Mouse (Mus musculus): ENCODE data around the gene En2.

En2 gene

DNA sequence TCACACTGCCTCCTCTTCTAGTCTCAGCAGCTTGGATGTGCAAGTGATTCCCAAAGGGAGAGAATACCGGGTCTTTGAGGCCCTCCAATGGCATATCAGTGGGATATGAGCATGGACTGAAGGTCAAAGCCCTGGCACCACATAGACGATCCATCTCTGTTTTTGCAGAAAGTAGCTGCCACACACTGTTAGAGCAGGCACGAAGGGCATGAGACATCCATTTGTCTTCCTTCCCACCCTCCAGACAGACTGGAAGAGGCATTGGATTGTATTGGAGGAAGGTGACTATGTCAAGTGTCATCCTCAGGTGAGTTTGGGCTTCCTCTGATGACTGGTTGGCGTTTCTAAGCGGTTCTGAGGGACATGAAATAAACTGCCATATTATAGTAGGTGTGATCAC, 12.8 kb downstream of the En2 start:
- DNase-seq (ENCODE audit: low read depth, low spot score): no peak

DNA sequence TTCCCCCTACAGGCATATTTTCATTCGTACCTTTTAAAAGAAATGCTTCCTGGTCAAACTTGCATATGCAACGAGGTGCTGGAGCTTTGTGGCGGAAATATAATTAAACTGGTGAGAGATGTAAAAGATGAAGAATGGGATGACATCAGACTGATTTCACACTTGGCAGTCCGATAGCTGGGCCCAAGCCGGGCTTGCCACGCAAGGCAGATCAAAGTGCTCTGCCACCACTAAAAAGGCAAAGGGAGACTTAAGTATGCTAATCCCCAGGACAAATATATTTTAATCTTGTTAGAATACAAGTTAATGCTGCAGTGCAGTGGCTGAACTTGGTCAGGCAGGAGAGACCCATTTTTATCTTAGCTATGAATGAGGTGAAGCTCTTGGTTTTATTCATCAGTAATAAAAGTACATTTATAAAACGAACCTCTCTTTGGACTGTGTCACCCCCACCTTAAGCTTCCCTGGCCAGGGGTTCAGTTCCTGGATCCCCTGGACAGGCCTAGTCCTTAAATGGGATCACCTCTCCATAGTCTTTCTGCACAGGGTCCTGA, 13.8 kb downstream of the En2 start:
- no peak for DNase-seq (ENCODE audit: low read depth, low spot score)

DNA sequence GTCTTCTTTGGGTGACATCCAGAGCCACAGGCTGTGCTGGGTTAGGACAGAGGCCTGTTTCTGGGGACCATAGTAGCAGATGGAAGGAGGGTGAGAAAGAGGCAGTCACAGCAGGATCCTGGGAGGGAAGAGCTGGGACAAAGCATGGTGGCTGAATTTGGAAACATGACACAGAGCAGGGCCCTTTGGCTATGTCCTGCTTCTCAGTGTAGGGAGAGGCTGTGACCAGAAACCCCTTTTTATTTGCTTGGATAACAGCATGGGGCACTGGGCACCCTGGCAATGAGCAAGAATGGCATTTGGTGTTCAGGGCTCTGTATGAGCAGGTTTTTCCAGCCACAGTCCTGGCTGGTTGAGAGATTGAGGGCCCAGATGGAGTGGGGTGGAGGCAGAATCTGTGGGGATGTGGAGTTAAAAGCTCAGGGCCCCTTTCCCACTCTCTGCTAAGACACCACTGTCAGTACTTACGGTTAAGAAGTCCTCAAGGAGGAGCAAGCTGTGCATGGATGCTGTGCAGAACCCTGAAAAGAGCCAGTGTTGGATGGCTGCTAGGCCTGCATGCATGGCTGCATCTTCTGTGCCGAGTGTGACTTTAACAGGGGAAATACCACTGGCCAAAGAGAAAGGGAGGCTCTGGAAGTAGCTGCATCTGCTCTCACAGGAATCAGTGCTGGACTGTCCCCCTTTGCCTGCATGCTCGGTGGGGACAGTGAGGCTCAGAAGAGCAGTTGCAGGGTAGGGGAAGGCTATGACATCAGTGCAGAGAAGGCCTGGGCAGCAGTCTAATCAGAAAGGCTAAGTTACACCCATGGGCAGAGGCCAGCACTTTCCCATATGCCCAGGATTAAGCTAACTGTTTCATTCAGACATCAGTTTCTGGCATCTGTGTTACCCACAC, 26.0 kb downstream of the En2 start:
- DNase-seq (ENCODE audit: low read depth, low spot score): no peak

DNA sequence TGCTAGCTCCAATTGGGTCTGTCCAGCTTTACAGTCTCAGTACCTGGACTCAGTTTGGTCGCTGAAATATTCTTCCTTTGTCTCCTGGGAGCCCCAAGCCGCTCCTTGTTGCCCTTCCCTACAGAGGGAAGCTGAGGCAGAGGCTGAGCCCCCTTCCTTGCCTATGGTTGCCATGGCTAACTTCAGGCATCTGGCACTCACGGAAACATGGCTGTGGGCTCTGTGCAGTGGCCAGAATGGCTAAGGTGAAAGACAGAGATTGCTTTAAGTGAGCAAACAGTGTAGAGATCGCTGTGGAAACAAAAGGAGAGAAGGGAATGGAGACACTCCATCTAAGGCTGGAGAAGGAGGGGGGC, 26.6 kb downstream of the En2 start:
- no peak for DNase-seq (ENCODE audit: low read depth, low spot score)

DNA sequence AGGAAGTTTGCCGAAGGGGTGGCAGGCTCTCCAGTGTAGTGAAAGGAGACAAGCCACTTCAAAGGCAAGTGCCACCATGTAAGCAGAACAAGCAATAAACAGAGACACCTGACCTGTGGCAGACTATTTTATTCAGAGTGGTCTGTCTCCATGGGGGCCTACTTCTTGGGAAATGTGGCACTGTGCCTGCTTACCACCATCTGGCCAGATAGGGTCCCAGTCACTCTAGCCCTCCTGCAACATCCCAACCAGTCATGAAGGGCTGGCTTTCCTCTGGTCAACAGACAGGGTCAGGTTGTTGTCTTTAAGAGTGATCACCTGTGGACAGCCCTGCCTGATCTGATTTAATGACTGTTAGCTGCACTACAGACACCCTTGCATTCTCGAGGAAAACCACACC, 30.0 kb downstream of the En2 start:
- no peak for DNase-seq (ENCODE audit: low read depth, low spot score)

DNA sequence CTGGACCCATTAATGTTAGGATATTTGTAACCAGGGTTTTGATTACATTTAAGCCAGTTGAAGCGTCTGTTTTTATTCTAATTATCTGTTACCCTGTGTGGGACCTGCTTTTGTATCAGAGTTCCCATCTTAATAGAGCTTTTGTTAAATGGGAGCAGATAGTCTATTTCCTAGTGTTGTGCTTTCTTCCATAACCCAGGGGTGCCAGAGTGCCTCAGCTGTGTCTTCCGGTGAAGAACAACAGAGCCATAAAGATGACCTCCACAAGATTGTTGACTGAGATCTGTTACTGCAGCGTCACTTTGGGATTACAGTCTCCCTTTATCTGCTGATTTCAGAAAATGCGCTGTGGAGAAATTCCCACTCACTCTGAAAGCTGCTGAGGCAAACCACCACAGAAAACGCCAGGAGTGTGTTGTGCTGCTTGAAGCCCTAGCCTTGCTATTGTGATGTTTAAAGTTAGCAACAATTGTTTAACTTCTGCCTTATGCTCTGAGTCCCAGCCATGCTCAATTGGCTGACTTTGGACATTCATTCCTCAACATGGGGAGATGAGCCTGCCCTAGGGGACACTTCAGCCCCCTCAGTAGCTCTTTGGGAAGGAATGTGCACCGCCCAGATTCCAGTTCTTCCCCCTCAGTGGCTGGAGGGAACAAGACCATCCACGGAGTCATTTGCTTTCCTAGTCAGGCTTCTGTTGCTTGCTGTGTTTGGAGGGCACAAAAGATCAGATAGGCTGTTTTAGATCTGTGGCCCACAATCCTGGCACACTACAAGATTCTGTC, 33.8 kb downstream of the En2 start:
- no peak for DNase-seq (ENCODE audit: low read depth, low spot score)

DNA sequence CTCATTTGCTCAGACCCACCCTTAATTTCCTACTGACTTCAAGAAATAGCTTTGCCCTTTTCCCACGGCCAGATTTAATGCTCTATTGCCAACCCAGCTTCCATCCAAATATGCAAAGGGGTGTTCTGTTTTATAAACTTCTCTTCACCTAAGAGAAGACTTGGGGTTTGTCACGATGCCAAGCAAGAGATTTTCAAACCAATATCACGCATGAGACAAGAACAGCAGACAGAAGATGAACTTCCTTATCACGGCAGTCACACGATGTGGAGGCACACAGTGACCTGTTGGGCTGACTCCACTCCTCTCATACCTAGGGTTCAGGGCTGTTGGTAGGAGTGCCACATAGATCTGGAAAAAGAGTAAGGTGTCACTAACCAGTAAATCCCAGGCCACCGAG, 37.6 kb downstream of the En2 start:
- no peak for DNase-seq (ENCODE audit: low read depth, low spot score)

DNA sequence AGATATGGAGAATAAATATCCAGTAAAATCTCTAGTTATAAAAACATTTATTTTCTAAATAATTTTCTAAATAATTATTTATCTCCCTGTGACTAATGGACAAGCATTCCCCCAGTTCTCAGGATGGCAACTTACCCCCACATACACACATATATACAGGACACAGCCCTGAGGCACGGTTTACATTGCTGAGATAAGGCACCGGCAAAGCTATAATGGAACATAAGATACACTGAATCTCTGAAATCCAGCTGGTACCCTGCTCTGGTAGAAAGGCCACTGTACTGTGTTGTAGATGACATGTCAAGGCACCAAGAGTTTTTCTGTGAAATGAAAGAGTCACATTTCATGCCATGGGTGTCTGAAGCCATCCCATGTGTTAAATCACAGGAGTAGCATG, 39.2 kb downstream of the En2 start:
- no peak for DNase-seq (ENCODE audit: low read depth, low spot score)

DNA sequence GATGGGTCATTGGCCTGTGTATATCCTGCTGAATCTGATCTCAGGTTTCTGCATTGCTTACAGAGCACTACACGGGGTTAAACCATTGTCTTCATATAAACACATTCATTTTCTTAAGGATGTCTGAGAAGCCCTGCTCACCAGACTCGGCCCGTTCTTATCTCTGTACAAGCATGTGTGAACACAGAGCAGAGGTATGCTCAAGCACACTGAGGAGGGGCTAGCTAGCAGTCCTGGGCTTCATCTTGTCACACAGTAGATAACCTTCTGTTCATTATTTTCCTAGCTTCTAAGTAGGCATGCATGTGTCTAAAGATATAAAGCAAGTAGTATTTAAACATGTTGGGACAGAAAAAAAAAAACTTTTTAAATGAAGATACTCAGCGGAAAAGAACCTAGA, 41.0 kb downstream of the En2 start:
- DNase-seq (ENCODE audit: low read depth, low spot score): no peak

DNA sequence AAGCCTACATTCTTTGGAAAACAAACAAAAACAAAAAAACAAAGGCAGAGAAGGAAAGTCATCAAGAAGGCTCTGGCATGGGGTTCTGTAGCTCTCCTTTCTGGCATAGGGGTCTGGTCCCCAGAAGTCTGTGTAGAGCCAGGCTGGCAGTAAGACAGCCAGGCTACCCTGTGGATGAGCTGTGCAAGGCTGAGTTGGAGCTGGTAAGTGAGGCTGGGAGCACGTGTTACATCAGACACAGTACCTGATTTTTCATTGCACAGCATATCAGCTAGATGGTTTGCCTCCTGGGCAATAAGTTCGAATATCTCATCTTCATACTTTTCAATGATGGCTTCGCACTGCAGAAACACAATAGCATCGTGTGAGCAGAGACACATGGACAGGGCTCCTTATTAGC, 41.5 kb downstream of the En2 start:
- no peak for DNase-seq (ENCODE audit: low read depth, low spot score)

DNA sequence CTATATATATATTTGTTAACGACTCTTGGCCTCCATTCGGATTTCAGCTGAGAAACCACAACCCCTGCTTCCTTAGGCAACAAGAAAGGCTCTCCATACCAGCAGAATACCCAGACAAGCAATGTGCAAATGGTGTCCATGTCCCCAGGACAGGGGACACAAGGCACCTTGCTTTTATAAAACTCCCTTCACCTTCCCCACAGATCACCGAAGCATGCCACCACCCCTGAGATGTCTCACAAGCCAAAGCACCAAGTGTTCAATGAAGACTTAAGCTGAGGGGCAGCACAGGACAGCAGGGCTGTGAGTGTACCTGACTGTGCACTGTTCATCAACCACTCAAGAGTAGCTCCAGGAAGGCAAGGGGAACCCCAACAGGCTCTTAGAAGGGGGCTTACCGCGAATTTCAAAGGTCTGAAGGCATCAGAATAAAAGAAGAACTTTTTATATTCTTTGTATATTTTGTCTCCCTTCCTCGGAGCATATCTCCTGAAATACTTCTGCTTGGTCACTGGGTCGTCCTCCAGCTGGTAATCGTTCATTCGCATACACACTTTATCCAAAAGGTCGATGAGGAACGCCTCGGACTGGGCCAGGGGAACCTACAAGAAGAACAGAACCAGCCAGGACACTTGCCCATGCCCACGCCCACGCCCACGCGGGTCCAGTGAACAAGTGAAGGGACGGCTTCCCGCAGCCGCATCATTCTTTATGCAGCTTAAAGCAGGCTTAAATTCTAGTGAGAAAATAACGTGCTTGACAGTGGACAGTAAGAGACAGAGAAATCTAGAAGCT, 43.4 kb downstream of the En2 start:
- DNase-seq (ENCODE audit: low read depth, low spot score): no peak

DNA sequence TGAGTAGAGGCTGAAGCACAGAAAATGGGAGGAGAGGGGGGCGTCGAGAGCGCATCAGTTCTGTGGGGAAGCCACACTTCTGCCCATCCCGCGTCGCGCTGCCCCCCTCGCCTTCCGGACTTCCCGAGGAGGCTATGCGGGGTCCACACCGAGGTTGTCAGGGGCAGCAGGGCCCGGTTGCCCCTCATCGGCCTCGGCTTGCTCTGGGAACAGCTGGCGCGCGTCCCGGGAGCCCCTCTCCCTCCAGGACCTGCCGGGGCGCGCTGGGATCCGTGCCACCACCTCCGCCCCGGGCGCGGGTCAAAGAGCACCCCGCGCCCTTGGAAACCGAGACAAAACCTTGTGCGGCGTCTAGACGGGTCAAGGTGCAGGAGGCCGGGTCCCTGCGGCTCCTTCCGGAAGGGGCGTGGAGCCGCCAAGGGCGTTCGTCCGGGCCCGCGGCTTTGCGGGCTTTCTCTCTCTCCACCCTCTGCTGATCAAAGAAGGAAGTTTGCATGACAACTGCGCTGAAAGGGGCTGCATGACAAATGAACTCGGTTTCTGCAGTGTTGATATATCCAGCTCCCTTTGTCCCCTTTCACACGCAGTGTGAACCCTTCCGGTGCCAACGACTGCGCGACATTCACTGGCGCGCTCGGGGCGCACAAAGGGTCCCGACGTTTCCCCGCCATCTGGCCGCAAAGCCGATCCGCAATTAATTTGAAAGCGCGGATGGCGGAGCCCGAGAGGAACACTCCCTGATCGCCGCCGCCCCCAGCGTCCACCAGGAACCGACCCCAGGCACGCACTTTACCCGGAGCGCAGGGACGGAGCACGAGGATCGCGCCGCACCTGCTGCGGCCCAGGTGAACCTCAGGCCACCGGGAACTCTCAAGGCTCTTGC, 44.3 kb downstream of the En2 start:
- DNase-seq (ENCODE audit: low read depth, low spot score): no peak

DNA sequence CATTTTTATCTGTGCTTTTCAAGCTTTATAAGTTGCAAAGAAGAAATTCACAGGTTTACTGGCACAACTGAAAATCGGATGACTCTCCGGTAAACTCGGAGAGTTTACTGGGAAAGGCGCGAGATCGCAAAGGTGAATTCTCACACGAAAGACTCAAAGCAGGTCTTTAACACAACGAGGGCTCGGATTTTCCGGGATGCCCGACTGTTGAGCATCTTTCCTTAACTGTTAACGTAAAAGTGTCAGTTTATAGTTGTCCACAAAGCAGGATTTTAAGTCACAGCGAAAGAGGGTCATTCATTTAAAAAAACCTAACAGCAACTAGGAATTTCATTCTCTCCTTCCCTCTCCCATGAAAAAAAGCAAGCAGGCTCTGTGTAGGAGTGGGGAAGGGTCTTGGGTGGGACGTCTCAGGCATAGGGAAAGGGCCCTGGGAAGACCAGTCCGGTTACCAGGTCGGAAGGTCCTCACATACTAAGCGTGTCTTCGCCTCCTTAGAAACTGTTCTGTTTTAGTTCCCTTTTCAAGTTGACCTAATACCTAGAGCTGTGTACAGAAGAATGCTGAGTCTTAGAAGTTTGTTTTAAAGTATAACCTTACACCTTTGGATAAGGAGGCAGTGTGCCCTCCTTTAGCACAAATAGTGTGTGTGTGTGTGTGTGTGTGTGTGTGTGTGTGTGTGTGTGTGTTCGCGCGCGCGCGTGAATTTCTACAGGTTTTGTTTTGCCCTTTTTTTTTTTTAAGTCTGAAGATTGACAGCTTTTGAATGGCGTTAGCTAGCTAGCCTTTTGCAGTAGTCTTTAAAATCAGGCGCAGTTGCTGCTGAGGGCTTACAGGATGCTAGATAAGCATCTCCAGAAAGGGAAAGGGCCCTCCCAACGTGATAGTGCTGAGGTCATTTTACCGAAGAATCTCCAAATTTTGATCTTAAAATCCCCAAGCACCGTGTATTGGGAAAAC, 45.4 kb downstream of the En2 start:
- DNase-seq (ENCODE audit: low read depth, low spot score): no peak

DNA sequence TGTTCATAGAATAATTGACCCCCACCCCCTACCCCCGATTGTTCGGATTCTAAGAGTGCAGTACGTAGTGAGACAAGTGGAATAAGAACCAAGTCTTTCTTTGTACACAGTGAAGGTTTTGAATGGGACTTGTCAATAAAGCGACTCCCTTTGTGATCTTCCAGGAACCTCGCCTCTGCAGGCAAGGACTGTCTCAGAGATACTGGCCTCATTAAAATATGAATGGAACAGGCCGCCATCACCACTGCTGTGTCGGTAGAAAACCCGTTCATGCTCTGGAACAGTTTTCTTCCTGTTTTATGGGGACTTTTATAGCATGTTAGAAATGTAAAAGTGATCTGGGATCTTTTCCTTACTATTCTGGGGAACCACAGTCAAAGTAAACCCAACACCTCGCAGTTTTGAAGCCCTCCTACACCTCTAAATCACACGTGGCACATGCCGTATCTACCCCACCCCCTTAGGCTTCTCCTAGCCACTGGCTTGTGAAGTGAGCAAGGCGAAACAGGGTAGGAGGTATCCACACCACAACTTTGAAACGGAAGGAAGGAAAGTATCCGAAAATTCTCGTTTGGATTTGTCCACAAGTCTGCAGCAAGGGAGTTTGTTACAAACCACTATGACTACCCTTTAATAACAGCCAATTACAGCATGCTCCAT, 46.3 kb downstream of the En2 start:
- no peak for DNase-seq (ENCODE audit: low read depth, low spot score)

DNA sequence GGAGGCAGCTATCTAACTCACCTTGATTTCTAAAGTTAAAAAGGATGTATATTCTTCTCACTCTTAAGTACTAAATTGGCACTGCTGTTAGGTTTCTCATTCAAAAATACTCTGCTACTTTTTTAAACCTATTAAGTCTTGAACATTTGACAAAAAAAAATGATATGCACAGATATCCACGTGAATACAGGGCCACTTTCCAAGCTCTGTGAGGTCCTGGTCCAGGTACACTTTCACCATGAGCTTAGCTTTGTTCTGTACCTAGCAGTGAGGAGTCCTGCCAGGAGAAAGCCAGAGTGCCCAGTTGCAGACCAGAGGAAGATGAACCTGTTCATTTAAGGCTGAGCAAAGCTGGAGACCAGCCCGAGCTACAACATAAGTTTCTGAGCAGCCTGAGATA, 47.9 kb downstream of the En2 start:
- no peak for DNase-seq (ENCODE audit: low read depth, low spot score)

DNA sequence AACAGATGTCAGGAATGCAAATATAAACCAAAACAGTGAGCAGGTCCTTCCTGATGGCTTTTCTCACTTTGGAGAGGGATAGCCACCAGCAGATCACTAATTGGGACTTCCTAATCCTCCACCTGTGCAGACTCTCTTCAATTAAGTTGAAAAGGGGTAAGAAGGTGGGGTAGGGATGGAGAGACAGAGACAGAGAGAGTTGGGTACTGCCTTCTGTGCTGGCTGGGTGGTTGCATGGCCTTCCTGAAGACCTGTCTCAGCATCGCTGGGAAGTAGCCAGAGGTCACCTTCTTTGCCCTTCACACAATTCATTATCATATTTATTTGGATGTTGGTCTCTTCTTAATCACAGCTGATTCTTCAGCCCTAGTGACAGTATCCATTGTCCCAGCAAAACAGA, 54.1 kb downstream of the En2 start:
- no peak for DNase-seq (ENCODE audit: low read depth, low spot score)
